Mouse (Mus musculus) intestine, embryonic 14.5 days (tissue): ENCODE measurements at regions not wholly inside any gene's neighbourhood (a gene's known extent, or its start where the extent isn't known, plus 50 kb on each side); places are given as distances from the start of the nearest gene placed in this dataset.

Experiments
- ATAC-seq: fragments of 200-750 bp; cut with Nextera tagmentation; replicated peaks from 2 replicates; pipeline ENCODE4 v1.8.0; 2017; ENCODE audit warnings: low read depth, moderate number of reproducible peaks, moderate TSS enrichment, moderate library complexity; ENCODE audit not compliant: low FRiP score, low TSS enrichment
- DNase-seq: peaks from one replicate; pipeline ENCODE4 v3.0.0-alpha.2; 2018; ENCODE audit warnings: low spot score
- H3K27ac ChIP-seq: fragments of 300-500 bp; sonication (generic); 2 replicates; pipeline ENCODE4 v1.5.1; 2014; ENCODE audit warnings: low read depth, mild to moderate bottlenecking, control low read depth
- H3K27me3 ChIP-seq: fragments of 300-500 bp; sonication (generic); replicated peaks from 2 replicates; pipeline ENCODE4 v1.6.1; 2014; ENCODE audit warnings: low read length, control low read depth; ENCODE audit not compliant: control insufficient read depth, insufficient read depth
- H3K36me3 ChIP-seq: fragments of 300-500 bp; sonication (generic); 2 replicates; pipeline ENCODE4 v1.6.1; 2014; ENCODE audit warnings: low read length, control low read depth; ENCODE audit not compliant: control insufficient read depth, insufficient read depth
- H3K4me1 ChIP-seq: fragments of 300-500 bp; sonication (generic); replicated peaks from 2 replicates; pipeline ENCODE4 v1.6.1; 2014; ENCODE audit warnings: low read length, control low read depth, mixed read lengths; ENCODE audit not compliant: control insufficient read depth, insufficient read depth
- H3K4me2 ChIP-seq: fragments of 300-500 bp; sonication (generic); 2 replicates; pipeline ENCODE4 v1.6.1; 2014; ENCODE audit warnings: low read length
- H3K4me3 ChIP-seq: fragments of 300-500 bp; sonication (generic); 2 replicates; pipeline ENCODE4 v1.5.1; 2014; ENCODE audit warnings: low read depth, low read length, control low read depth, mixed read lengths
- H3K9ac ChIP-seq: fragments of 300-500 bp; sonication (generic); 2 replicates; pipeline ENCODE4 v1.6.1; 2014; ENCODE audit warnings: mild to moderate bottlenecking, low read length
- H3K9me3 ChIP-seq: fragments of 300-500 bp; sonication (generic); 2 replicates; pipeline ENCODE4 v1.6.1; 2016; ENCODE audit warnings: low read length, control low read depth; ENCODE audit not compliant: control insufficient read depth
- WGBS: fragments of 180-500 bp; shearing (Covaris S2); extraction: QIAGEN DNeasy Blood & Tissue Kit; methylation state at CpG from one replicate; pipeline ENCODE4 v1.1.7; 2014; 5-methylcytosine and 5-hydroxymethylcytosine counted together

GRCm38 (mm10) chr12:57809961-57810360 is 246.0 kb downstream of the Ttc6 start:
- no peaks in the 10 kb centered on the region for H3K4me1 ChIP-seq
- 77% methylated on average over 2 of the region's 2 CpGs for WGBS
- H3K27me3 ChIP-seq = no peaks in the 10 kb centered on the region
- H3K27ac ChIP-seq = no peak overlapping the region
- H3K36me3 ChIP-seq = no peaks in the 10 kb centered on the region
- no peak overlapping the region for H3K9ac ChIP-seq
- DNase-seq = no peak
- no peak for ATAC-seq
- no peaks in the 10 kb centered on the region for H3K9me3 ChIP-seq
- H3K4me3 ChIP-seq = no peak overlapping the region
- H3K4me2 ChIP-seq = no peak overlapping the region

GRCm38 (mm10) chr12:57823809-57824208 is 259.9 kb downstream of the Ttc6 start:
- no peaks in the 10 kb centered on the region for H3K36me3 ChIP-seq
- 71% methylated on average over 6 of the region's 6 CpGs for WGBS
- no peak overlapping the region for H3K4me2 ChIP-seq
- DNase-seq = no peak
- no peaks in the 10 kb centered on the region for H3K27me3 ChIP-seq
- no peaks in the 10 kb centered on the region for H3K4me1 ChIP-seq
- no peak for ATAC-seq
- H3K9me3 ChIP-seq = no peaks in the 10 kb centered on the region
- no peak overlapping the region for H3K9ac ChIP-seq
- no peak overlapping the region for H3K27ac ChIP-seq
- H3K4me3 ChIP-seq = no peak overlapping the region

GRCm38 (mm10) chr12:57825754-57826153 is 261.8 kb downstream of the Ttc6 start:
- H3K4me3 ChIP-seq = no peak overlapping the region
- no peak overlapping the region for H3K27ac ChIP-seq
- H3K9me3 ChIP-seq = no peaks in the 10 kb centered on the region
- no peak for ATAC-seq
- DNase-seq = no peak
- H3K4me1 ChIP-seq = no peaks in the 10 kb centered on the region
- no peak overlapping the region for H3K9ac ChIP-seq
- H3K27me3 ChIP-seq = no peaks in the 10 kb centered on the region
- H3K4me2 ChIP-seq = no peak overlapping the region
- 12% methylated on average over 3 of the region's 3 CpGs for WGBS
- H3K36me3 ChIP-seq = no peaks in the 10 kb centered on the region

- WGBS = 65% methylated on average over 4 of the region's 4 CpGs
- H3K27me3 ChIP-seq = no peaks in the 10 kb centered on the region
- H3K36me3 ChIP-seq = no peaks in the 10 kb centered on the region
- H3K4me3 ChIP-seq = no peak overlapping the region
- DNase-seq = no peak
- H3K9me3 ChIP-seq = no peaks in the 10 kb centered on the region
- H3K4me1 ChIP-seq = no peaks in the 10 kb centered on the region
- ATAC-seq = no peak
- H3K4me2 ChIP-seq = no peak overlapping the region; the same call in 1 of the 2 replicates
- no peak overlapping the region for H3K27ac ChIP-seq
- no peak overlapping the region for H3K9ac ChIP-seq
These were observed 278.9 kb downstream of the Ttc6 start for GRCm38 (mm10) chr12:57842813-57843212.

- Histone ChIP-seq H3K36me3 (no peaks in the 10 kb centered on the region), H3K27me3 (no peaks in the 10 kb centered on the region), H3K9ac (no peak overlapping the region), H3K4me1 (no peaks in the 10 kb centered on the region), H3K9me3 (no peaks in the 10 kb centered on the region), H3K4me2 (no peak overlapping the region), H3K27ac (no peak overlapping the region), H3K4me3 (no peak overlapping the region)
- ATAC-seq (no peak), DNase-seq (no peak)
- 87% methylated on average over 2 of the region's 2 CpGs for WGBS
These were observed 307.1 kb downstream of the Ttc6 start for GRCm38 (mm10) chr12:57871028-57871427.

- no peaks in the 10 kb centered on the region for H3K4me1 ChIP-seq
- 66% methylated on average over 4 of the region's 4 CpGs for WGBS
- no peak overlapping the region for H3K27ac ChIP-seq
- DNase-seq (peak; percentile 52), ATAC-seq (peak; percentile 76)
- no peaks in the 10 kb centered on the region for H3K36me3 ChIP-seq
- H3K27me3 ChIP-seq = no peaks in the 10 kb centered on the region
- H3K9me3 ChIP-seq = 0 out of 2 replicates have a peak, but pooled peaks cover 2% of the 10 kb centered on the region
- H3K4me3 ChIP-seq = no peak overlapping the region
- no peak overlapping the region for H3K9ac ChIP-seq
- no peak overlapping the region for H3K4me2 ChIP-seq
These were observed 320.6 kb upstream of the Sstr1 start for GRCm38 (mm10) chr12:57890783-57891478.

- Histone ChIP-seq H3K4me2 (no peak overlapping the region), H3K4me1 (no peaks in the 10 kb centered on the region), H3K36me3 (no peaks in the 10 kb centered on the region), H3K9me3 (0 out of 2 replicates have a peak, but pooled peaks cover 2% of the 10 kb centered on the region), H3K27ac (no peak overlapping the region), H3K9ac (no peak overlapping the region), H3K4me3 (no peak overlapping the region), H3K27me3 (no peaks in the 10 kb centered on the region)
- no peak; the same call in 1 of the 2 replicates for ATAC-seq
- 68% methylated on average over 1 of the region's 1 CpGs for WGBS
- no peak for DNase-seq
These were observed 320.0 kb upstream of the Sstr1 start for GRCm38 (mm10) chr12:57891556-57891955.

GRCm38 (mm10) chr12:57897751-57898250 is 313.8 kb upstream of the Sstr1 start:
- Histone ChIP-seq H3K4me2 (no peak overlapping the region), H3K27ac (no peak overlapping the region), H3K27me3 (no peaks in the 10 kb centered on the region), H3K36me3 (no peaks in the 10 kb centered on the region), H3K9ac (no peak overlapping the region), H3K9me3 (no peaks in the 10 kb centered on the region), H3K4me3 (no peak overlapping the region), H3K4me1 (no peaks in the 10 kb centered on the region)
- no peak for ATAC-seq
- WGBS = 79% methylated on average over 3 of the region's 3 CpGs
- no peak for DNase-seq

GRCm38 (mm10) chr12:57904658-57905057 is 306.9 kb upstream of the Sstr1 start:
- Histone ChIP-seq H3K4me2 (no peak overlapping the region), H3K4me1 (no peaks in the 10 kb centered on the region), H3K9ac (no peak overlapping the region), H3K4me3 (no peak overlapping the region), H3K9me3 (no peaks in the 10 kb centered on the region), H3K27me3 (no peaks in the 10 kb centered on the region), H3K36me3 (no peaks in the 10 kb centered on the region), H3K27ac (no peak overlapping the region)
- WGBS = 48% methylated on average over 1 of the region's 1 CpGs
- DNase-seq = no peak
- ATAC-seq = no peak
